Comparison of ENCODE assay signal across 14 mouse cellular contexts in the genomic region with DNA sequence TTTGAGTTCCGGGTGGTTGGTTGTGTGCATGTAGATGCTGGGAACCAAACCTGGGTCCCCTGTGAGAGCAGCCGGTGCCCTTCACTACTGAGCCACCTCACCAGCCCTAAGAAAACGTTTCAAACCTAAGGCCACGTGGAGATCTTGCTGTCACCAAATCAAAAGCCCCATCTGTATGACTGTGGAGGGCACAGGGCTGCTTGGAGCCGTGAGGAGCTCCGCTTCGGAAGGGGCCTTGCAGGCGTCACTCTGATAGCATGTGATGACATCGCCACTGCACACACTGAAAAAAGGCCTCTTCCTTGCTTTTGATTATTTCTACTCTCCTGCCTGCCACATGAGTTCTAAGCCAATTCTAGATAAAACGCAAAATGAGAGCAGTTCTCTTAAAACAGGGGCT.
DNase-seq lines count a peak whose midpoint lies in the region; ATAC-seq and TF ChIP-seq lines count a peak whose summit lies in the region.
"Had no signal": no experiment of that assay in that cellular context is flagged by ENCODE, and none has a peak within 500 bp of the region (broad histone marks: within the 10 kb centered on the region; RNA-seq: fewer than 3 reads in every experiment).

No protein-coding gene starts in this region.

- DNase-seq in forebrain, embryonic 14.5 days (ENCODE audit: low spot score): no peak
- no peak for DNase-seq in heart, postnatal 4 days
- DNase-seq in midbrain, embryonic 10.5 days (ENCODE audit: low spot score): no peak
- DNase-seq in midbrain, postnatal 0 days (ENCODE audit: low spot score): no peak
- DNase-seq: adrenal gland, postnatal 36 days; cerebellum, adult 9-10 months; gastrocnemius, postnatal 25 days; thymus, postnatal 36 days had no signal

- H3K9me3 ChIP-seq in forebrain, embryonic 13.5 days (replicated peaks): no peaks in the 10 kb centered on the region
- no peaks in the 10 kb centered on the region for H3K9me3 ChIP-seq in forebrain, embryonic 14.5 days (replicated peaks; ENCODE audit: control insufficient read depth, low read length)
- no peaks in the 10 kb centered on the region for H3K9me3 ChIP-seq in heart, embryonic 14.5 days (ENCODE audit: control insufficient read depth, low read length)
- no peaks in the 10 kb centered on the region for H3K9me3 ChIP-seq in midbrain, embryonic 10.5 days (replicated peaks)
- H3K9me3 ChIP-seq in midbrain, postnatal 0 days (ENCODE audit: low read length): no peaks in the 10 kb centered on the region
- H3K9me3 ChIP-seq: limb, embryonic 13.5 days had no signal

- H3K27ac ChIP-seq in forebrain, embryonic 13.5 days: no peak overlapping the region
- no peak overlapping the region for H3K27ac ChIP-seq in forebrain, embryonic 14.5 days (ENCODE audit: low read depth, low read length)
- H3K27ac ChIP-seq in heart, embryonic 14.5 days (replicated peaks in 1 of 2; ENCODE audit: control insufficient read depth in 1 of 2, insufficient read depth in 1 of 2, low read depth in 2 of 2, low read length in 2 of 2): peak overlapping the region; percentile 53 to 58; a peak in 2 of 4 replicates
- peak overlapping the region; percentile 81 for H3K27ac ChIP-seq in midbrain, embryonic 10.5 days (replicated peaks)
- no peak overlapping the region for H3K27ac ChIP-seq in midbrain, postnatal 0 days (ENCODE audit: low read depth, low read length)
- peak overlapping the region; percentile 75 for H3K27ac ChIP-seq in embryonic fibroblast, embryonic 13.5 days (ENCODE audit: insufficient read depth, low read length)
- H3K27ac ChIP-seq: limb, embryonic 13.5 days; liver, embryonic 14.5 days had no signal

- no peak overlapping the region for H3K9ac ChIP-seq in forebrain, embryonic 13.5 days
- no peak overlapping the region for H3K9ac ChIP-seq in forebrain, embryonic 14.5 days (ENCODE audit: low read length)
- H3K9ac ChIP-seq in heart, embryonic 14.5 days (ENCODE audit: low read length): no peak overlapping the region
- H3K9ac ChIP-seq in midbrain, postnatal 0 days (replicated peaks; ENCODE audit: low read length, poor library complexity, severe bottlenecking): no peak overlapping the region
- H3K9ac ChIP-seq: limb, embryonic 13.5 days; liver, embryonic 14.5 days had no signal

- TF ChIP-seq POLR2A in embryonic fibroblast, embryonic 13.5 days (IDR thresholded peaks at IDR 0.05; ENCODE audit: low read depth, low read length): no peak

- peaks cover 22% of the 10 kb centered on the region for H3K4me1 ChIP-seq in forebrain, embryonic 13.5 days
- H3K4me1 ChIP-seq in forebrain, embryonic 14.5 days (ENCODE audit: control insufficient read depth, insufficient read depth, low read length): peaks cover 15% of the 10 kb centered on the region
- H3K4me1 ChIP-seq in heart, embryonic 14.5 days (ENCODE audit: control insufficient read depth in 2 of 2, insufficient read depth in 2 of 2, low read length in 2 of 2): peaks cover 26 to 47% of the 10 kb centered on the region in 2 experiments
- H3K4me1 ChIP-seq in midbrain, embryonic 10.5 days: peaks cover 51% of the 10 kb centered on the region
- H3K4me1 ChIP-seq in midbrain, postnatal 0 days (ENCODE audit: insufficient read depth, low read length): peaks cover 3% of the 10 kb centered on the region
- peaks cover 38% of the 10 kb centered on the region for H3K4me1 ChIP-seq in embryonic fibroblast, embryonic 13.5 days (ENCODE audit: control insufficient read depth, insufficient read depth, low read length)

- no peak for TF ChIP-seq CTCF in midbrain, postnatal 0 days (IDR thresholded peaks at IDR 0.05)
- no peak for TF ChIP-seq CTCF in embryonic fibroblast, embryonic 13.5 days (IDR thresholded peaks at IDR 0.05; ENCODE audit: borderline replicate concordance, insufficient read depth, low read length)

- 68% methylated on average over 10 of the region's 10 CpGs for WGBS in forebrain, embryonic 13.5 days
- WGBS in forebrain, embryonic 14.5 days: 65% methylated on average over 10 of the region's 10 CpGs
- WGBS in heart, embryonic 14.5 days: 41% methylated on average over 10 of the region's 10 CpGs
- 85% methylated on average over 10 of the region's 10 CpGs for WGBS in midbrain, embryonic 10.5 days
- 66% methylated on average over 10 of the region's 10 CpGs for WGBS in midbrain, postnatal 0 days

- no peak overlapping the region for H3K4me3 ChIP-seq in forebrain, embryonic 13.5 days
- H3K4me3 ChIP-seq in forebrain, embryonic 14.5 days (ENCODE audit: low read depth, low read length): no peak overlapping the region
- no peak overlapping the region for H3K4me3 ChIP-seq in heart, embryonic 14.5 days (ENCODE audit: control insufficient read depth in 1 of 2, insufficient read depth in 1 of 2, low read depth in 1 of 2, low read length in 2 of 2)
- H3K4me3 ChIP-seq in midbrain, embryonic 10.5 days: no peak overlapping the region
- no peak overlapping the region for H3K4me3 ChIP-seq in midbrain, postnatal 0 days (ENCODE audit: low read depth, low read length)
- H3K4me3 ChIP-seq in embryonic fibroblast, embryonic 13.5 days (ENCODE audit: insufficient read depth, low read length): no peak overlapping the region
- H3K4me3 ChIP-seq: limb, embryonic 13.5 days had no signal

- ATAC-seq in forebrain, embryonic 13.5 days: peak; percentile 46; the same call in 1 of the 2 replicates
- ATAC-seq in forebrain, embryonic 14.5 days: no peak
- no peak for ATAC-seq in heart, embryonic 14.5 days (ENCODE audit: insufficient number of reproducible peaks, insufficient read depth, low FRiP score, low read depth)
- ATAC-seq in midbrain, postnatal 0 days (ENCODE audit: low FRiP score): no peak
- no peak for ATAC-seq in erythroblast, adult 5-6 weeks (replicated peaks; ENCODE audit: low FRiP score, poor library complexity, severe bottlenecking)

- H3K36me3 ChIP-seq in forebrain, embryonic 13.5 days (ENCODE audit: poor library complexity, severe bottlenecking): no peaks in the 10 kb centered on the region
- no peaks in the 10 kb centered on the region for H3K36me3 ChIP-seq in forebrain, embryonic 14.5 days (ENCODE audit: control insufficient read depth, insufficient read depth, low read length)
- H3K36me3 ChIP-seq in heart, embryonic 14.5 days (ENCODE audit: control insufficient read depth, insufficient read depth, low read length): no peaks in the 10 kb centered on the region
- no peaks in the 10 kb centered on the region for H3K36me3 ChIP-seq in midbrain, embryonic 10.5 days
- no peaks in the 10 kb centered on the region for H3K36me3 ChIP-seq in midbrain, postnatal 0 days (ENCODE audit: insufficient read depth, low read length)
- H3K36me3 ChIP-seq: limb, embryonic 13.5 days had no signal

- no peak overlapping the region for H3K4me2 ChIP-seq in forebrain, embryonic 13.5 days
- H3K4me2 ChIP-seq in forebrain, embryonic 14.5 days (ENCODE audit: low read length): no peak overlapping the region
- no peak overlapping the region for H3K4me2 ChIP-seq in heart, embryonic 14.5 days (ENCODE audit: low read length)
- H3K4me2 ChIP-seq in midbrain, postnatal 0 days (ENCODE audit: low read depth, low read length, poor library complexity, severe bottlenecking): no peak overlapping the region

- no peaks in the 10 kb centered on the region for H3K27me3 ChIP-seq in forebrain, embryonic 13.5 days
- H3K27me3 ChIP-seq in forebrain, embryonic 14.5 days (replicated peaks; ENCODE audit: control insufficient read depth, insufficient read depth, low read length): no peaks in the 10 kb centered on the region
- no peaks in the 10 kb centered on the region for H3K27me3 ChIP-seq in heart, embryonic 14.5 days (ENCODE audit: control insufficient read depth, insufficient read depth, low read length)
- H3K27me3 ChIP-seq in midbrain, embryonic 10.5 days (ENCODE audit: low read depth, poor library complexity, severe bottlenecking): no peaks in the 10 kb centered on the region; the same call in 1 of the 2 replicates
- H3K27me3 ChIP-seq in midbrain, postnatal 0 days (ENCODE audit: insufficient read depth, low read length): no peaks in the 10 kb centered on the region
- H3K27me3 ChIP-seq: limb, embryonic 13.5 days had no signal

Comparison
In these comparisons a context has a peak if more than half of its experiments do, and no peak if none do; other contexts are left out.
1. H3K27ac ChIP-seq: peak in heart, embryonic 14.5 days (2 of 2), midbrain, embryonic 10.5 days (single experiment) and embryonic fibroblast, embryonic 13.5 days (single experiment); none in forebrain, embryonic 13.5 days (single experiment), forebrain, embryonic 14.5 days (single experiment) and midbrain, postnatal 0 days (single experiment).